Mouse (Mus musculus): ENCODE results near the gene Cib1. TPM values are rescaled to one million over a fixed set of nuclear protein-coding genes. Genes with fewer than 3 reads are reported as not detected.
A peak's percentile ranks its signal among the peaks of the same experiment; 100 is the strongest.

Cib1 gene
- polyA plus RNA-seq, 1 experiment from 2014 or later, result 69.4 TPM

GRCm38 (mm10) chr7:80230196-80230595, 2.4 kb downstream of the Cib1 start:
- 36% methylated on average over 6 of the region's 6 CpGs for WGBS
- peaks cover 16% of the 10 kb centered on the region for H3K4me1 ChIP-seq
- no peaks in the 10 kb centered on the region for H3K27me3 ChIP-seq
- no peak overlapping the region for H3K9ac ChIP-seq
- no peak for ATAC-seq (ENCODE audit: insufficient number of reproducible peaks, low FRiP score, low TSS enrichment, low read depth)
- no peak overlapping the region for H3K4me2 ChIP-seq
- H3K4me3 ChIP-seq, result no peak overlapping the region
- no peaks in the 10 kb centered on the region for H3K9me3 ChIP-seq
- peaks cover 27% of the 10 kb centered on the region for H3K36me3 ChIP-seq
- H3K27ac ChIP-seq, result no peak overlapping the region

GRCm38 (mm10) chr7:80227065-80227464, 5.5 kb downstream of the Cib1 start:
- Histone ChIP-seq H3K9me3 (no peaks in the 10 kb centered on the region), H3K4me3 (no peak overlapping the region), H3K27ac (0 out of 2 replicates have a peak overlapping the region, but pooled peaks have one; percentile 8), H3K36me3 (peaks cover 51% of the 10 kb centered on the region), H3K4me2 (no peak overlapping the region), H3K27me3 (no peaks in the 10 kb centered on the region), H3K4me1 (peaks cover 7% of the 10 kb centered on the region), H3K9ac (no peak overlapping the region)
- no peak for ATAC-seq (ENCODE audit: insufficient number of reproducible peaks, low FRiP score, low TSS enrichment, low read depth)
- WGBS, result 95% methylated on average over 4 of the region's 4 CpGs

- ATAC-seq (ENCODE audit: insufficient number of reproducible peaks, low FRiP score, low TSS enrichment, low read depth), result no peak
- no peak overlapping the region for H3K4me2 ChIP-seq
- H3K27me3 ChIP-seq, result no peaks in the 10 kb centered on the region
- H3K27ac ChIP-seq, result no peak overlapping the region
- no peak overlapping the region for H3K4me3 ChIP-seq
- WGBS, result 89% methylated on average over 4 of the region's 4 CpGs
- peaks cover 85% of the 10 kb centered on the region for H3K36me3 ChIP-seq
- no peaks in the 10 kb centered on the region for H3K9me3 ChIP-seq
- no peak overlapping the region for H3K9ac ChIP-seq
- no peaks in the 10 kb centered on the region for H3K4me1 ChIP-seq
Measured at GRCm38 (mm10) chr7:80221179-80221750, 11.3 kb downstream of the Cib1 start.

- 94% methylated on average over 9 of the region's 9 CpGs for WGBS
- Histone ChIP-seq H3K36me3 (peaks cover 88% of the 10 kb centered on the region), H3K9me3 (no peaks in the 10 kb centered on the region), H3K27me3 (no peaks in the 10 kb centered on the region), H3K4me2 (no peak overlapping the region), H3K4me3 (no peak overlapping the region), H3K9ac (no peak overlapping the region), H3K4me1 (peaks cover under 1% of the 10 kb centered on the region), H3K27ac (no peak overlapping the region)
- no peak for ATAC-seq (ENCODE audit: insufficient number of reproducible peaks, low FRiP score, low TSS enrichment, low read depth)
Measured at GRCm38 (mm10) chr7:80220237-80220797, 12.3 kb downstream of the Cib1 start.

GRCm38 (mm10) chr7:80218666-80219065, 13.9 kb downstream of the Cib1 start:
- H3K9ac ChIP-seq, result no peak overlapping the region
- H3K36me3 ChIP-seq, result peaks cover 76% of the 10 kb centered on the region
- no peak for ATAC-seq (ENCODE audit: insufficient number of reproducible peaks, low FRiP score, low TSS enrichment, low read depth)
- no peaks in the 10 kb centered on the region for H3K9me3 ChIP-seq
- H3K27ac ChIP-seq, result no peak overlapping the region
- H3K27me3 ChIP-seq, result no peaks in the 10 kb centered on the region
- peaks cover 4% of the 10 kb centered on the region for H3K4me1 ChIP-seq
- WGBS, result 91% methylated on average over 9 of the region's 9 CpGs
- no peak overlapping the region for H3K4me3 ChIP-seq
- H3K4me2 ChIP-seq, result no peak overlapping the region

- peaks cover 4% of the 10 kb centered on the region for H3K4me1 ChIP-seq
- H3K4me2 ChIP-seq, result no peak overlapping the region
- H3K36me3 ChIP-seq, result peaks cover 74% of the 10 kb centered on the region
- H3K9me3 ChIP-seq, result no peaks in the 10 kb centered on the region
- ATAC-seq (ENCODE audit: insufficient number of reproducible peaks, low FRiP score, low TSS enrichment, low read depth), result no peak
- H3K27ac ChIP-seq, result no peak overlapping the region
- no peak overlapping the region for H3K9ac ChIP-seq
- WGBS, result 72% methylated on average over 8 of the region's 8 CpGs
- H3K4me3 ChIP-seq, result no peak overlapping the region
- no peaks in the 10 kb centered on the region for H3K27me3 ChIP-seq
Measured at GRCm38 (mm10) chr7:80216566-80216965, 16.0 kb downstream of the Cib1 start.

GRCm38 (mm10) chr7:80215398-80215797, 17.2 kb downstream of the Cib1 start:
- Histone ChIP-seq H3K4me2 (no peak overlapping the region), H3K36me3 (peaks cover 62% of the 10 kb centered on the region), H3K9ac (no peak overlapping the region), H3K27ac (no peak overlapping the region; the same call in 1 of the 2 replicates), H3K27me3 (no peaks in the 10 kb centered on the region), H3K9me3 (no peaks in the 10 kb centered on the region), H3K4me1 (peaks cover 4% of the 10 kb centered on the region), H3K4me3 (no peak overlapping the region)
- WGBS, result 24% methylated on average over 4 of the region's 4 CpGs
- peak; percentile 70; the same call in 1 of the 2 replicates for ATAC-seq (ENCODE audit: insufficient number of reproducible peaks, low FRiP score, low TSS enrichment, low read depth)

GRCm38 (mm10) chr7:80214459-80214858, 18.2 kb downstream of the Cib1 start:
- Histone ChIP-seq H3K9ac (no peak overlapping the region), H3K4me1 (peaks cover 9% of the 10 kb centered on the region), H3K4me3 (no peak overlapping the region), H3K9me3 (no peaks in the 10 kb centered on the region), H3K4me2 (no peak overlapping the region), H3K36me3 (peaks cover 53% of the 10 kb centered on the region), H3K27ac (no peak overlapping the region), H3K27me3 (no peaks in the 10 kb centered on the region)
- ATAC-seq (ENCODE audit: insufficient number of reproducible peaks, low FRiP score, low TSS enrichment, low read depth), result no peak
- WGBS, result 77% methylated on average over 8 of the region's 8 CpGs

- Histone ChIP-seq H3K4me3 (no peak overlapping the region), H3K36me3 (peaks cover 45% of the 10 kb centered on the region), H3K4me1 (peaks cover 16% of the 10 kb centered on the region), H3K9ac (no peak overlapping the region), H3K27me3 (no peaks in the 10 kb centered on the region), H3K9me3 (no peaks in the 10 kb centered on the region), H3K4me2 (no peak overlapping the region), H3K27ac (no peak overlapping the region)
- 88% methylated on average over 7 of the region's 7 CpGs for WGBS
- ATAC-seq (ENCODE audit: insufficient number of reproducible peaks, low FRiP score, low TSS enrichment, low read depth), result no peak
Measured at GRCm38 (mm10) chr7:80213604-80214003, 19.0 kb downstream of the Cib1 start.

- H3K36me3 ChIP-seq, result peaks cover 20% of the 10 kb centered on the region; the same call in 1 of the 2 replicates
- H3K4me2 ChIP-seq, result no peak overlapping the region
- no peak overlapping the region for H3K4me3 ChIP-seq
- 79% methylated on average over 4 of the region's 4 CpGs for WGBS
- H3K27ac ChIP-seq, result no peak overlapping the region
- no peak overlapping the region for H3K9ac ChIP-seq
- no peaks in the 10 kb centered on the region for H3K27me3 ChIP-seq
- peaks cover 42% of the 10 kb centered on the region for H3K4me1 ChIP-seq
- ATAC-seq (ENCODE audit: insufficient number of reproducible peaks, low FRiP score, low TSS enrichment, low read depth), result no peak
- H3K9me3 ChIP-seq, result no peaks in the 10 kb centered on the region
Measured at GRCm38 (mm10) chr7:80210982-80211381, 21.6 kb downstream of the Cib1 start.

- H3K9ac ChIP-seq, result no peak overlapping the region
Measured at GRCm38 (mm10) chr7:80209669-80210068, 22.9 kb downstream of the Cib1 start.

GRCm38 (mm10) chr7:80208738-80209430, 23.7 kb downstream of the Cib1 start:
- ATAC-seq (ENCODE audit: insufficient number of reproducible peaks, low FRiP score, low TSS enrichment, low read depth), result no peak
- H3K4me2 ChIP-seq, result no peak overlapping the region
- peaks cover 13% of the 10 kb centered on the region; the same call in 1 of the 2 replicates for H3K36me3 ChIP-seq
- H3K27me3 ChIP-seq, result no peaks in the 10 kb centered on the region
- no peaks in the 10 kb centered on the region for H3K9me3 ChIP-seq
- H3K27ac ChIP-seq, result peak overlapping the region; percentile 84; the same call in 1 of the 2 replicates
- peaks cover 50% of the 10 kb centered on the region for H3K4me1 ChIP-seq
- no peak overlapping the region for H3K4me3 ChIP-seq
- H3K9ac ChIP-seq, result 0 out of 2 replicates have a peak overlapping the region, but pooled peaks have one; percentile 10
- WGBS, result 66% methylated on average over 10 of the region's 10 CpGs

More at GRCm38 (mm10) chr7:80209669-80210068, 22.9 kb downstream of the Cib1 start:
- Histone ChIP-seq H3K4me3 (no peak overlapping the region), H3K4me1 (peaks cover 45% of the 10 kb centered on the region), H3K36me3 (peaks cover 15% of the 10 kb centered on the region; the same call in 1 of the 2 replicates), H3K27ac (no peak overlapping the region), H3K27me3 (no peaks in the 10 kb centered on the region), H3K4me2 (no peak overlapping the region), H3K9me3 (no peaks in the 10 kb centered on the region)
- 68% methylated on average over 6 of the region's 6 CpGs for WGBS
- no peak for ATAC-seq (ENCODE audit: insufficient number of reproducible peaks, low FRiP score, low TSS enrichment, low read depth)
